Mouse (Mus musculus): ENCODE measurements at regions not wholly inside any gene's neighbourhood (a gene's known extent, or its start where the extent isn't known, plus 50 kb on each side); places are given as distances from the start of the nearest gene placed in this dataset.

DNA sequence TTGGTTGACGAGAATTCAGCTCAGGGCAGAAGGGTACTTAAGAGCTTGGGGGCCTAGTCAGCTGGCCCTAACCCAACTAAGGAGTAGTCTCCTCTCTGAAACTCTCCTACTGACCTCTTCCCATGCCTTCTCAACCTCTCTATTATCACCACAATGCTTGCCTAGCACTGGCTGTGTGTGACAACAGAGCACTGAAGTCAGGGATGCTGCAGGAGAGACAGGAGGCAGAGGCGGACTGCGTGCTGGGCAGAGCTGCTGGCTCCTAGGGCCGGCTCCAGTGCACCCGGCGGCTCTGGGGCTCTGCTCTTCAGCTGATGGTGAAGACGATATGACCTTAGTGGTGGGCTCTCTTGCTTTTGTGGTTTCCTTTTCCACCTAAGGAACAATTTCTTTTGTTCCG, 72.6 kb downstream of the Zfp36l2 start:
- Histone ChIP-seq H3K9me3 (no peaks in the 10 kb centered on the region), H3K36me3 (no peaks in the 10 kb centered on the region), H3K27ac (no peak overlapping the region), H3K4me3 (replicated peaks) (no peak overlapping the region), H3K9ac (replicated peaks) (no peak overlapping the region), H3K4me1 (replicated peaks) (0 out of 2 replicates have a peak, but pooled peaks cover 9% of the 10 kb centered on the region), H3K4me2 (replicated peaks) (no peak overlapping the region), H3K27me3 (no peaks in the 10 kb centered on the region)
- ATAC-seq = no peak
- 73% methylated on average over 8 of the region's 8 CpGs for WGBS

DNA sequence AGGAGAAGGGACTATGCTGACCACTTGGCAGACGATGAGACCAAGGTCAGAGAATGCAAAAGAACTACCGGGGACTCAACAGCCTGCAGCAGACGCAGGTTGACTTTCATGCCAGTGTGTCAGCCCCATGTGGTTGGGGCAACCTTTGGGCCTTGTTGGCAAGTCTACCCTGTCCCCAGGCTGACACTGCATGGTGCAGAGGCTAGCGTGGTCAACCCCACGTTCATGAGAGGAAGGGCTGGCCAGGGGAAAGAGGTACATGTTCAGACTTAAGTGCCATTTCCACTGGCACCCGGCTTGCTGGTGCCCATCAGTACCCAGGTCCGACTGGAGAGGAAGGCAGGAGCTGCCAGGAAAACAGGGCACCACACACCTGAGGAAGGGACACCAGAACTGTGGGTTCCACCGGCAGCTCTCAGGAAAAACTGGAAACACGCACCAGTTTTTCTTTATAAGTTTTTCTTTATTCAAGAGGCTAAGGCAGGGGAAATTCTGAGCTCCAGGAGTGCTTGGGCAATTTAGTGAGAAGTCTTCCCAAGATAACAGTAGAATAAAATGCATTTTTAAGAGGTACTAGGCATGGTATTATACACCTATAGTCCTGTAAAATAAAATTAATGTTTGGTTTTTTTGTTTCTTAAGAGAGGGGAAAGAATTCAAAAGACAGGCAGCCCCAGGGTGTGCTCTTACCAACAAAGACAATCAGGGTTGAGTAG, 73.3 kb downstream of the Zfp36l2 start:
- Histone ChIP-seq H3K36me3 (no peaks in the 10 kb centered on the region), H3K27me3 (no peaks in the 10 kb centered on the region), H3K4me2 (replicated peaks) (no peak overlapping the region), H3K9me3 (no peaks in the 10 kb centered on the region), H3K27ac (no peak overlapping the region), H3K4me3 (replicated peaks) (no peak overlapping the region), H3K9ac (replicated peaks) (no peak overlapping the region), H3K4me1 (replicated peaks) (0 out of 2 replicates have a peak, but pooled peaks cover 9% of the 10 kb centered on the region)
- ATAC-seq = no peak
- WGBS = 70% methylated on average over 9 of the region's 9 CpGs

DNA sequence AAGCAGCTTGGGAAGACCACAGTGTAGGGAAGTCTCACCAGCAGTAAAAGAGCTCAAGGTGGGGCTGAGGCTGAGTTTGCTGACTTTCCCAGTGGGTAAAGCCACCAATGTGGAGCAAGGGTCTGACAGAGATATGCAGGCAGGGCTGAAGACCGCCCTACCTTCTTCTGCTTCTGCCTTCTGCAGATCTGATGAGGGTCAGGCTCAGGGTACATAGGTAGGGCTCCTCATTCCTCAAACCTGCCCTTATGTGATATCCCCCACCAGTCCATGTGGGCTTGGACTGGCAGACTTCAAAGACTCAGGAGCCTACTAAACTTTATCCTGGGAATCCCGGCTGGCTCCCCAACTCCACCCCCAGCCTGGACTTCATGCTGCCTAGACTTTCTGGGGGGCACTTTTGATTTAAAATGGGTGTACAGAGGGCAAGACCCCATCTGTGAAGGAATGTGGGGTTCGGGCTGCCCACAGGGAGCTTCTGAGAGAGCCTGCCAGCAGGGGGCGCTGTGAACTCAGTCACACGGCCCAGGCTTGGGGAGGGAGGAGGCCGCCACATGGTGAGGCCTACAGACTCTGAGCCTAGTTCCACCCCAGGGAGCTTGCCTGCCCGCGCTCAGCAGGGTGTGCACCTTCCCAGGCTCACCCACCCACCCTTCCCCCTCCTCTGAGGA, 74.0 kb downstream of the Zfp36l2 start:
- ATAC-seq = peak; percentile 59; the same call in 1 of the 2 replicates
- WGBS = 23% methylated on average over 8 of the region's 8 CpGs
- no peak overlapping the region for H3K4me3 ChIP-seq (replicated peaks)
- H3K36me3 ChIP-seq = no peaks in the 10 kb centered on the region
- 0 out of 2 replicates have a peak, but pooled peaks cover 9% of the 10 kb centered on the region for H3K4me1 ChIP-seq (replicated peaks)
- H3K9ac ChIP-seq (replicated peaks) = no peak overlapping the region
- no peaks in the 10 kb centered on the region for H3K9me3 ChIP-seq
- no peak overlapping the region for H3K27ac ChIP-seq
- H3K27me3 ChIP-seq = no peaks in the 10 kb centered on the region
- H3K4me2 ChIP-seq (replicated peaks) = no peak overlapping the region

DNA sequence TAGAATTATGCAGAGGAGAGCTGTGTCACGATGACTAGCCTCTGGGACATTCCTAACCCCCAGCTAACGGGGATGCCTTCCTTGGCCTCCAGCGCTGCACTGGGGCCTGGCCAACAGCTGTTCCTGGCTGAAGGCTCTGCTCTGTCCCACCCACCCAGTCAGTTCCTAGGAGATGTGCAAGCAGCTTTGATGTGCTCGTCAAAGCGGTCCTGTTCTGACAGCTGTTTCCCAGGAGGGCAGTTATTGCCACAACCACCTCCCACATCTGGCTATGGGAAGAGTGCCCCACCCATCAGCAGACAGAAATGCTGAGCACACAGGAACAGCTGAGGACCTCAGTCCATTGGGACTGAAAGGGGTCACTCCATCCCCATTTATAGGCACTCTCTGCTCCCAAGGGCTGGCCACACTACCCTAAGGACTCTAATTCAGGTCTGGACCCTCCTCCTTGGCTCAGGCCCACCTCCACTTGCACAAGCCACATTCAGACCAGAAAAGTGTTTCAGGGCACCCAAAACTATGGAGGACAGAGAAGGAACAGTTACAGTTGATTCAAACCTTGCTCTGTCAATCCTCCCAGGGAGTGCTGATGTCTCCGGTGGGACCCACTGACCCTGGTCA, 75.2 kb downstream of the Zfp36l2 start:
- H3K36me3 ChIP-seq = no peaks in the 10 kb centered on the region
- H3K27me3 ChIP-seq = no peaks in the 10 kb centered on the region
- H3K4me3 ChIP-seq (replicated peaks) = no peak overlapping the region
- no peak overlapping the region for H3K4me2 ChIP-seq (replicated peaks)
- 0 out of 2 replicates have a peak, but pooled peaks cover 9% of the 10 kb centered on the region for H3K4me1 ChIP-seq (replicated peaks)
- 0 out of 2 replicates have a peak, but pooled peaks have one; percentile 21 for ATAC-seq
- no peak overlapping the region for H3K27ac ChIP-seq
- H3K9ac ChIP-seq (replicated peaks) = no peak overlapping the region
- 42% methylated on average over 6 of the region's 6 CpGs for WGBS
- no peaks in the 10 kb centered on the region for H3K9me3 ChIP-seq

DNA sequence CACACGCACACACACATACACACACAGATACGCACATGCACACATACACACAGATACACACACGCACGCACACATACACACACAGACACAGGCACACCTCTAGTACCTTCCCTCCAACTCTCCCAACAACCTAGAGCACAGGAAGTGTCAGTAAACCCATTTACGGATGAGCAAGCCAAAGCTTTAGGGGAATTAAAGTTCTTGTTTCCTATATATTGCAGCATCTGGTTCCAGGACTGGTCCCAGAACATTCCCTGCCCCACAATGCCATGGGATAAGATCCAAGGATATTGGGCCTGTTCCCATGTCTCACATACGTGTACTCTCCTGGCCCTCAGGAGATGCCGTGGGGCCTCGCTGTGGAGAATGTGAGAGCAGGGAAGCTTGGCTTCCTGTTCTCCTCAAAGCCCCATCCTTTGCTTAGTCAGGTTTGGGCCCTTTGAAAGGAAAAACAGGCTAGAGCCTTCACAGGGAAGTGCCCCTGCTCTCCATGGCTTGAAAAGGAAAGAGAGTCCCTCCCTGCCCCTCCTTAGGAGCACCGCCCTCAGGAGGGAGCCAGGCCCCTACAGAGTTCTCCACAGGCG, 75.9 kb downstream of the Zfp36l2 start:
- H3K9ac ChIP-seq (replicated peaks) = no peak overlapping the region
- no peak for ATAC-seq
- WGBS = 80% methylated on average over 10 of the region's 10 CpGs
- no peak overlapping the region for H3K4me3 ChIP-seq (replicated peaks)
- H3K4me2 ChIP-seq (replicated peaks) = no peak overlapping the region
- H3K4me1 ChIP-seq (replicated peaks) = 0 out of 2 replicates have a peak, but pooled peaks cover 9% of the 10 kb centered on the region
- no peaks in the 10 kb centered on the region for H3K9me3 ChIP-seq
- no peaks in the 10 kb centered on the region for H3K27me3 ChIP-seq
- H3K27ac ChIP-seq = no peak overlapping the region
- H3K36me3 ChIP-seq = no peaks in the 10 kb centered on the region

DNA sequence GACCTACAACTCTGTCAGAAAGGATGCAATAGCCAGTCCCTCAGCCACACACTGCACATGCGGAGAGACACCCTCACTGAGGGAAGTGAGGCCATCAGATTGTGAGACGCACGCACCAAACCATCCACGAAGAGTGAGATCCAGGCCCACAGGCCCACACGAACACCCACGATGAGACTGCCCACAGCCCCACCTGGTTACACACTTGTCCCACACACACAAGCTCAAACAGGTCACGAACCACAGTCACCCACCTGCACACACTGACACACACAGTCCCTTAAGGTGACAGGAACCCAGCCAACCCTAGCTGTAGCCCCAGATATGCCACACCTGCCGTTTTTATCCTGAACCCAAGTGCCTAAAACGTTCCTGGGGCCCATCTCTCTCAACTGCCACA, 76.8 kb downstream of the Zfp36l2 start:
- Histone ChIP-seq H3K27ac (no peak overlapping the region), H3K36me3 (no peaks in the 10 kb centered on the region), H3K9ac (replicated peaks) (no peak overlapping the region), H3K4me2 (replicated peaks) (no peak overlapping the region), H3K9me3 (no peaks in the 10 kb centered on the region), H3K27me3 (no peaks in the 10 kb centered on the region), H3K4me3 (replicated peaks) (no peak overlapping the region), H3K4me1 (replicated peaks) (0 out of 2 replicates have a peak, but pooled peaks cover 9% of the 10 kb centered on the region)
- WGBS = 88% methylated on average over 9 of the region's 9 CpGs
- no peak for ATAC-seq

DNA sequence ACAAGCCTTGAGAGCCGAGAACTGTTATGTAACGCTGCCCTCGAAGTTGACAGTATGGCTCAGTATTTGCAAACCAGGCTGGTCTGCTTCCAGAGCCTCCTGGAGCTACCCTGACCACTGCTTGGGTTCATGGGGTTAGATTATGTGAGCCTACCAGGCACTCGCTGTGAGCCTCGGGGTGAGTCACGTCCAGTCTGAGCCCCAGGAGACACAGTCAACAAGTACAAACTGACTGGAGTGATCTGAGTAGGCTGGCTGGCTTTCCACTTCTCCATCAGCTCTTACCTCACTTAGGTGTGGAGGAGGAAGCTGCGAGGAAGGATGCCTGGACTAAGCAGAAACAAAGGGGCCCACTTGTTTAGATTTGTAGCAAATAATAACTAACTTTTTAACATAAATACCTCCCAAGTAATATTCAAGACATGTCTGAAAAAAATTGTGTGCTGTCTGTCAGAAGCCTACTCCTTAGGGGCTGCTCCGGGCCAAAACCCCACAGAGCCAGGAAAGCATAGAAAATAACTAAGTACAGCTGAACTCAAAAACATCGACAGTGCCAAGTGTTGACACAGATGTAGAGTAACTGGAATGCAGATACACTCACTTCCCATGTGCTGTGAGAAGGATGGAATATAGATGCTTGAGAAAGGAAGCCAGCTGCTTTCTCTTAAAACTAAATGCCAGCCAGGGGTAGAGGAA, 77.6 kb downstream of the Zfp36l2 start:
- H3K4me1 ChIP-seq (replicated peaks) = 0 out of 2 replicates have a peak, but pooled peaks cover 9% of the 10 kb centered on the region
- no peak overlapping the region for H3K9ac ChIP-seq (replicated peaks)
- H3K27ac ChIP-seq = no peak overlapping the region
- WGBS = 90% methylated on average over 9 of the region's 9 CpGs
- no peak for ATAC-seq
- H3K27me3 ChIP-seq = no peaks in the 10 kb centered on the region
- H3K36me3 ChIP-seq = no peaks in the 10 kb centered on the region
- no peak overlapping the region for H3K4me2 ChIP-seq (replicated peaks)
- H3K9me3 ChIP-seq = no peaks in the 10 kb centered on the region
- H3K4me3 ChIP-seq (replicated peaks) = no peak overlapping the region

DNA sequence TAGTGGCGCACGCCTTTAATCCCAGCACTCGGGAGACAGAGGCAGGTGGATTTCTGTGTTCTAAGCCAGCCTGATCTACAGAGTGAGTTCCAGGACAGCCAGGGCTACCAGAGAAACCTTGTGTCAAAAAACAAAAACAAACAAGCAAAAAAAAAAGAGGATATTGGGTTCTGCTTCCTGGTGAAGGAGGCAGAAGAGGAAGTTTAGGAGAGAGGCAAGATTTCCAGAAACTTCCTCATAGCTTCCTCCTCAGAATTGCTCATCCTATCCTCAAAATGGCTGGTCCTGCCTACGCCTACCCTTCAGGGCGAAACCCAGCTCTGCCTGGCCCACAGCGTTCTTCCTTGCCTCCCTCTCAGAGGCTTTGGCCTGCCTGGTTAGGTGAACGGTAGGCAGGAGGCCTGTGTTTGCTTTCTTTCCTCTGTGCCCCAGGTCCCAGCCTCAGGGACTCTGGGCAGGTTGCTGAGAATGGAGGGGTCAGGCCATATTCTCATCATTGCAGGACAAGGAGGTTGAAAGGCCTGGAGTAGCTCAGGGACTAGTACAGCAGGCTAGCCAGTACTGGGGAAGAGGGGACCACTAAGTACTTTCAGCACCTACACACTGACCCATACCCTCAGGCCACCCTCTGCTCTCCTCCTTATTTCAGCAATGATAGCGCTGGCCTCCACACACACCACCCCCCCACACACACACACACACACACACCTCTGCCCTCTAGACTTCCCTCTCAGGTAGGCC, 79.6 kb downstream of the Zfp36l2 start:
- ATAC-seq = no peak
- Histone ChIP-seq H3K9me3 (no peaks in the 10 kb centered on the region), H3K36me3 (no peaks in the 10 kb centered on the region), H3K27ac (no peak overlapping the region), H3K4me2 (replicated peaks) (no peak overlapping the region), H3K4me3 (replicated peaks) (no peak overlapping the region), H3K4me1 (replicated peaks) (0 out of 2 replicates have a peak, but pooled peaks cover 9% of the 10 kb centered on the region), H3K27me3 (no peaks in the 10 kb centered on the region), H3K9ac (replicated peaks) (no peak overlapping the region)
- 91% methylated on average over 8 of the region's 8 CpGs for WGBS

DNA sequence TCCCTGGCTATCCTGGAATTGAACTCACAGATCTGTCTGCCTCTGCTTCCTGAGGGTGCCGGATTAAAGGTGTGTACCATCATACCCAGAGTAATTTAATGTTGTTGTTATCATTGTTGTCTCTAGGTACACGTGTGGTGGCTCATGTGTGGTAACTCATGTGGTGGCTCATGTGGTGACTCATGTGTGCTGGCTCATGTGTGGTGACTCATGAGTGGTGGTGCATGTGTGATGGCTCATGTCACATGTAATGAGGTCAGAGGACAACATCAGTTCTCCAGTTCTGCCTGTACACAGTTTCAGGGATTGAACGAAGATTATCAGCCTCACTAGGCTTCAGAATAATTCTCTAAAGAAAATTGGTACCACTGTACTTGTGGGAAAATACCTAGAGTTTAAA, 80.2 kb downstream of the Zfp36l2 start:
- H3K27me3 ChIP-seq = no peaks in the 10 kb centered on the region
- no peak overlapping the region for H3K4me3 ChIP-seq (replicated peaks)
- no peak overlapping the region for H3K27ac ChIP-seq
- H3K4me1 ChIP-seq (replicated peaks) = 0 out of 2 replicates have a peak, but pooled peaks cover 7% of the 10 kb centered on the region
- H3K9ac ChIP-seq (replicated peaks) = no peak overlapping the region
- ATAC-seq = no peak
- 85% methylated on average over 3 of the region's 3 CpGs for WGBS
- no peaks in the 10 kb centered on the region for H3K9me3 ChIP-seq
- no peaks in the 10 kb centered on the region for H3K36me3 ChIP-seq
- H3K4me2 ChIP-seq (replicated peaks) = no peak overlapping the region

DNA sequence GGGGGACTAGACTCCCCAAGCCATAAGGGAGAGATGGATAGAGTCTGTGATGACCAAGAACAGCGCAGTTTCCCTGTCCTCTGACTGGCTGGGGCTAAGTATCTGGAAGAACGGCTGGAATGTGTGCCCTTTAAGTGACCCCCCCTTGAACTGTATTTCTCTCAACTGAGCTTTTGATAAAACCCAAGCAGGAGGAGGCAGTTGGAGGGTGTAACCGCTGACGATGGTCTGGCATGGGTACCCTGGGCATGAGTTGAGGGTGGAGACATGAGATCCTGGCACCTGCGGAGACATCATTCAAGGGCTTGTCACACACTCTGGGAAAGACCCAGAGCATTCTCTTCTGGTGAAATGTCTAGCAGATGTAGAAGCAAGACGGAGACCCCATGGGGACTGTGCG, 83.5 kb downstream of the Zfp36l2 start:
- Histone ChIP-seq H3K4me1 (replicated peaks) (peaks cover 11% of the 10 kb centered on the region), H3K27me3 (no peaks in the 10 kb centered on the region), H3K36me3 (no peaks in the 10 kb centered on the region), H3K9me3 (no peaks in the 10 kb centered on the region), H3K4me2 (replicated peaks) (no peak overlapping the region), H3K4me3 (replicated peaks) (no peak overlapping the region), H3K27ac (no peak overlapping the region), H3K9ac (replicated peaks) (no peak overlapping the region)
- WGBS = 81% methylated on average over 7 of the region's 7 CpGs
- no peak for ATAC-seq

DNA sequence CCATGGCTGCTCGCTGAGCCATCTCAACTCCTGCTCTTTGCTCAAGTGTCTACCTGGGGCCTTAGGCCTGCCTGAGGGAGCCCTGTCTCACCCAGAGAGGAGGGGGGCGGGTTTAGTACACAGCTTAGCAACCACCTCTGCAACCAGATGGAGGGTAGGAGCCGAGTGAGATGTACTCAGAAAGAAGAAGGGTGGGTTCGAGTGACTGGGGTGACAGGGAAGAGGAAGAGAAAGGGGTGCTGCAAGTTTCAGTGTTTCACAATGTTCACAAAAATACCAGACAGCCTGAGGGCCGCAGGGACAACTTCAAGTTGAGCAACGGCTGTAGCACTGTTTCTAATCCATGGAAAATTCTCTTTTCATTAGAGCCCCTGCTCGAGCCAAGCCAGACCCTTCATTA, 84.4 kb downstream of the Zfp36l2 start:
- Histone ChIP-seq H3K4me3 (replicated peaks) (no peak overlapping the region), H3K27me3 (no peaks in the 10 kb centered on the region), H3K9ac (replicated peaks) (no peak overlapping the region), H3K4me2 (replicated peaks) (no peak overlapping the region), H3K36me3 (no peaks in the 10 kb centered on the region), H3K9me3 (no peaks in the 10 kb centered on the region), H3K27ac (no peak overlapping the region), H3K4me1 (replicated peaks) (peaks cover 11% of the 10 kb centered on the region)
- no peak for ATAC-seq
- WGBS = 75% methylated on average over 7 of the region's 7 CpGs
